Mouse (Mus musculus) left cerebral cortex, postnatal 36 days (tissue): ENCODE data around the gene Map2k7. TPM values are rescaled to one million over a fixed set of nuclear protein-coding genes. Genes with fewer than 3 reads are reported as not detected.

Source experiments
- DNase-seq, 2 experiments: peaks; one replicate each; pipeline ENCODE4 v3.0.0; 2021 to 2022; ENCODE audit warnings: low spot score in 2 of 2, mixed read lengths in 1 of 2
- intact Hi-C: fragments of 180-260 bp; cut with DNase I; formaldehyde crosslinking; loops from one replicate; pipeline ENCODE4 v1.15.1; 2025
- total RNA-seq, 2 experiments: library from RNA; stranded (reverse); gene quantifications; 2 replicates each; pipeline ENCODE4 v1.2.3; 2021

Gene Map2k7
- total RNA-seq, result 10 to 100 TPM; 96.5 to 97.2 TPM

- intact Hi-C loops, result loop anchor here (1.0 to 5.0 kb wide), 4 partner anchors 14 to 89 kb away; partner anchors contain the start of genes Ccl25, Elavl1, Prr36 and Snapc2
- DNase-seq, result peak; percentile 100
These were observed at the start of gene Map2k7, which contains the start of gene Gm49320 for GRCm38 (mm10) chr8:4238434-4239192. Gene Map2k7 (plus strand): TSS chr8:4238740. Gene Gm49320 (plus strand): TSS chr8:4238865.

GRCm38 (mm10) chr8:4189031-4189722, 49.4 kb upstream of the Map2k7 start:
- DNase-seq, result no peak
- intact Hi-C loops, result no loop called here

GRCm38 (mm10) chr8:4192305-4192704, 46.2 kb upstream of the Map2k7 start:
- DNase-seq, result peak in 1 of 2 experiments; percentile 23
- intact Hi-C loops, result loop anchor here (2.0 kb wide), 1 partner anchor 44 kb away; no protein-coding TSS in a partner anchor

GRCm38 (mm10) chr8:4192807-4193587, 45.5 kb upstream of the Map2k7 start:
- intact Hi-C loops, result loop anchor here (2.0 kb wide), 1 partner anchor 44 kb away; no protein-coding TSS in a partner anchor
- DNase-seq, result peak; percentile 81 to 85

GRCm38 (mm10) chr8:4193588-4193894, 45.0 kb upstream of the Map2k7 start:
- DNase-seq, result no peak
- intact Hi-C loops, result loop anchor here (2.0 kb wide), 1 partner anchor 43 kb away; no protein-coding TSS in a partner anchor

GRCm38 (mm10) chr8:4201321-4201720, 37.2 kb upstream of the Map2k7 start:
- DNase-seq, result no peak
- intact Hi-C loops, result no loop called here

GRCm38 (mm10) chr8:4205246-4206123, 33.1 kb upstream of the Map2k7 start:
- DNase-seq, result no peak
- intact Hi-C loops, result loop anchor here (1.0 kb wide), 1 partner anchor 12 kb away; the partner anchor contains the start of gene Prr36

GRCm38 (mm10) chr8:4206182-4207015, 32.1 kb upstream of the Map2k7 start:
- intact Hi-C loops, result no loop called here
- peak in 1 of 2 experiments; percentile 41 for DNase-seq

GRCm38 (mm10) chr8:4207016-4207350, 31.6 kb upstream of the Map2k7 start:
- intact Hi-C loops, result no loop called here

GRCm38 (mm10) chr8:4211097-4211496, 27.4 kb upstream of the Map2k7 start:
- intact Hi-C loops, result no loop called here
- no peak for DNase-seq

More at GRCm38 (mm10) chr8:4207016-4207350, 31.6 kb upstream of the Map2k7 start:
- no peak for DNase-seq

- intact Hi-C loops, result no loop called here
- no peak for DNase-seq
These were observed 25.7 kb upstream of the Map2k7 start for GRCm38 (mm10) chr8:4212809-4213209.

- intact Hi-C loops, result no loop called here
- no peak for DNase-seq
These were observed 25.1 kb upstream of the Map2k7 start for GRCm38 (mm10) chr8:4213210-4214005.

GRCm38 (mm10) chr8:4214006-4214980, 24.2 kb upstream of the Map2k7 start:
- intact Hi-C loops, result no loop called here
- peak in 1 of 2 experiments; percentile 20 for DNase-seq

GRCm38 (mm10) chr8:4216296-4216695, 22.2 kb upstream of the Map2k7 start:
- peak in 1 of 2 experiments; percentile 23 for DNase-seq
- intact Hi-C loops, result loop anchor here (2.0 to 5.0 kb wide), 2 partner anchors 23 to 36 kb away; partner anchors contain the start of genes Gm49320, Map2k7 and Snapc2

- intact Hi-C loops, result loop anchor here (1.0 to 5.0 kb wide), 3 partner anchors 12 to 35 kb away; partner anchors contain the start of genes Gm49320, Map2k7 and Snapc2
- DNase-seq, result peak; percentile 70 to 74
These were observed 21.5 kb upstream of the Map2k7 start, which contains the start of gene Prr36 for GRCm38 (mm10) chr8:4216791-4217621. Gene Prr36 (minus strand): TSS chr8:4217459.
